Mouse (Mus musculus): ENCODE measurements around the gene Cacna1b.

DNA sequence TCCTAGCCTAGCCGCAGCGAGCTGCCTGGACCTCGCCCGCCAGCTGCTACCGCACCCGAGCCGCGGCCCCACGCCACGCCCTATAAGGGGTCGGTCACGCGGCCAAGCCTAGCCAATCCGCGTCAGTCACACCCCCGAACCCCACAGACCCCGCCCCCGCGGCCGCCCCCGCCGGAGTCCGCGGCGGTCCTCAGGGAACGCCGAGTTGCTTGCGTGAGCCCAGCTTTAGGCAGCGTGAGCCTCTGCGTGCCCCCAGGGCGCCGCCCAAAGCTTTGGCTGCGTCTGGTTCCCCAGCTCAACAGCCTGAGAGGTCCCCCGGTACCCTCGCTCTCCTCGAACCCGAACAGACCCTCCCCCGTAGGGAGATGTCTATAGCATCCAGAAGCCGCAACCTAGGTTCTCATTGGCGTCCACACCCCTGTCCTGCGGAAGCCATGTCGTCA is at the start of gene Cacna1b:
- TF ChIP-seq CHD2 (IDR thresholded peaks at IDR 0.05; ENCODE audit: low read depth, low read length), result no peak
- TF ChIP-seq HCFC1 (IDR thresholded peaks at IDR 0.05; ENCODE audit: borderline replicate concordance, insufficient read depth, low read length), result no peak

All from ES-E14 (cell line).